Mouse (Mus musculus): Measurements from ENCODE around the gene Gm20425. TPM values are rescaled to one million over a fixed set of nuclear protein-coding genes. Genes with fewer than 3 reads are reported as not detected.

The Gm20425 gene
- total RNA-seq, 1 experiment: 0.04 TPM

DNA sequence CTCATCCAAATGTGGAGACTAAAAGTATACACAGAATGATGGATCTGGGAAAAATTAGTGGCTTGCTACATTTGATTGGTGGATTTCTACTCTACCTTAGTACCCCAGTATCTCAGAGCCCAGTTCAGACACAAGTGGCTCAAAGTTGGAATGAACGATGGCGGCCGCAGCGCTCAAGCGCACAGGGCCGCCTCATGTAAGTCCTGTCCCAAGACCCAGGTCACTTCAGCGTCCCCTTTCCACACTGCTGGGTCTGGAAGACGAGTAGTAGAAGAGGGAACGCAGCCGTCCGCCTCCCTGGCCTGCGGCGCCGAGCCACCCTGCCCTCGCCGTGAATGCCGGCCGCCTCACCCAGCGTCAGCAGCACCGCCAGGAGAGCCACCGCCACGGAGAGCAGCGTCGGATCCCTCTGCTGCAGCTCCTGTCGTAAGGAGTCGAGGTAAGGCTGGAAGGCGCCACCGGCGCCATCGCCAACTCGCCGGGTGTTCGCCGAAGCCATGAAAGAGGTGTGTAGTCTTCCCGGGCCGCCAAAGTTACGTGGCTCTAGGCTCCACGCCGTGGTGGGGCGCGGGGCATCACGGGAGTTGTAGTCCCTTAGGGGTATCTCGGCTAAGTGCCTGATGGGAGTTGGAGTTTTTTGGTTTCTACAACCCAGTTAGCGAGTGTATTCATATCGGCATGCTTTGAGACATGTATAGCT lies 28.4 kb downstream of the Gm20425 start, which contains the start of gene Srprb:
Gene Srprb, minus strand, starts transcription at position 577 of the 700 bp plus-strand sequence.
- no peak within 1 kb of the TSS for H3K27ac ChIP-seq (ENCODE audit: insufficient read depth, low read depth, low read length, poor library complexity, severe bottlenecking)
- in situ Hi-C loops (cut with MboI; ENCODE audit: low sequenced_read_pairs in 2 of 2, unreplicated experiment in 2 of 2): no loop called here
- peak within 1 kb of the TSS; percentile 82 for H3K9ac ChIP-seq (ENCODE audit: insufficient read depth, low read depth, low read length, poor library complexity, severe bottlenecking)
- no peaks in the 10 kb centered on the region for H3K9me3 ChIP-seq (ENCODE audit: control insufficient read depth, insufficient read depth, low read depth, low read length)
- TF ChIP-seq HCFC1 (IDR thresholded peaks at IDR 0.05; ENCODE audit: borderline replicate concordance, insufficient read depth, low read length): peak; percentile 99
- no peak for TF ChIP-seq ZC3H11A (IDR thresholded peaks at IDR 0.05; ENCODE audit: borderline replicate concordance, low read depth, low read length)
- DNase-seq (ENCODE audit: low read depth, low spot score): peak; percentile 81
- H3K4me1 ChIP-seq (ENCODE audit: control insufficient read depth in 2 of 2, insufficient read depth in 2 of 2, low read length in 2 of 2, poor library complexity in 1 of 2): no peaks in the 10 kb centered on the region
- H3K36me3 ChIP-seq (ENCODE audit: control insufficient read depth, insufficient read depth, low read length, poor library complexity, severe bottlenecking): peaks cover 14% of the 10 kb centered on the region
- peak within 1 kb of the TSS; percentile 73 to 92 for H3K4me3 ChIP-seq (ENCODE audit: insufficient read depth in 1 of 2, low read depth in 1 of 2, low read length in 2 of 2, poor library complexity in 1 of 2, severe bottlenecking in 1 of 2)

DNA sequence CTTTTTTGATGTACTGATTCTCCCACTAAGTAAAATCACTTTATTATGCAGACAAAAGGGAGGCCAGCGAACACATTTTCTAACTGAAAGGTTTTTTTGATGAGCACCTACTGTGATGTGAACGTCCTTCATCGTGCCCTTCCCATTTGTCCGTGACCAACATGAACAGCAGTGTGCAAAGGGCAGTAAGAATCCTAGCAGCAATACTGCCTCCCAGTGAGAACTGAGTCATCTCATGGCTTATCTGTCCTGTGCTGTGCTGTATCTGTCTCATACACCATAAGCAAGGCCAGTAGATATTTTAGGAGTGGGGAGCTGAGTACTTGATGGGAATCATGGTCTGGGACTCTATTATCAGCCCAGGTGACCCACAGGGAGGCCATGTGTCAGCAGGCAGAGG lies 41.7 kb downstream of the Gm20425 start:
- H3K4me1 ChIP-seq (ENCODE audit: control insufficient read depth in 2 of 2, insufficient read depth in 2 of 2, low read length in 2 of 2, poor library complexity in 1 of 2): peaks cover 0 to 9% of the 10 kb centered on the region in 2 experiments; a peak in 2 of 4 replicates
- H3K27ac ChIP-seq (ENCODE audit: insufficient read depth, low read depth, low read length, poor library complexity, severe bottlenecking): no peak overlapping the region
- TF ChIP-seq HCFC1 (IDR thresholded peaks at IDR 0.05; ENCODE audit: borderline replicate concordance, insufficient read depth, low read length): no peak
- no peak for TF ChIP-seq MAFK (IDR thresholded peaks at IDR 0.05; ENCODE audit: insufficient read depth, low read depth, low read length)
- no peak for TF ChIP-seq CHD2 (IDR thresholded peaks at IDR 0.05; ENCODE audit: low read depth, low read length)
- TF ChIP-seq ZC3H11A (IDR thresholded peaks at IDR 0.05; ENCODE audit: borderline replicate concordance, low read depth, low read length): no peak
- no peaks in the 10 kb centered on the region for H3K9me3 ChIP-seq (ENCODE audit: control insufficient read depth, insufficient read depth, low read depth, low read length)
- H3K4me3 ChIP-seq (ENCODE audit: insufficient read depth in 1 of 2, low read depth in 1 of 2, low read length in 2 of 2, poor library complexity in 1 of 2, severe bottlenecking in 1 of 2): no peak overlapping the region
- no peak overlapping the region for H3K9ac ChIP-seq (ENCODE audit: insufficient read depth, low read depth, low read length, poor library complexity, severe bottlenecking)
- in situ Hi-C loops (cut with MboI; ENCODE audit: low sequenced_read_pairs in 2 of 2, unreplicated experiment in 2 of 2): no loop called here
- no peak for DNase-seq (ENCODE audit: low read depth, low spot score)
- H3K36me3 ChIP-seq (ENCODE audit: control insufficient read depth, insufficient read depth, low read length, poor library complexity, severe bottlenecking): peaks cover 23% of the 10 kb centered on the region

DNA sequence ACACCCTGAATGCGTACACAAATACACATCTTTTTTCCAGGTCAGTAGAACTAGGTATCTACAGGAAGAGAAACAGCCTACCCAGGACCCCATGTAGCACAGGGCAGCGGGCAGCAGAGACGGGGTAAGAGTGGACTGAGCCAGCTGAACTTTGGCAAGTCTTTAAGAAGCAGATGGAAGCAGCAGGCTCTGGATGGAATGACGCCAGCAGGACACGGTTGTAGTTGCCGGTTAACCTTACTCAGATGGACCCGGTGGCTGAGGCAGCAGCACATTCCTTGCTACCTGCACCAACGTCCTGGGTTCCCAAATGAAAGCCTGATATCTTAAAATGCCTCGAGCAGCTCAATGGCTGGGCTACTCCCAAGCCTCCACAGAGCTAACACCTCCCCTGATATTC lies 43.4 kb downstream of the Gm20425 start:
- Histone ChIP-seq H3K27ac (ENCODE audit: insufficient read depth, low read depth, low read length, poor library complexity, severe bottlenecking) (no peak overlapping the region), H3K9me3 (ENCODE audit: control insufficient read depth, insufficient read depth, low read depth, low read length) (no peaks in the 10 kb centered on the region), H3K4me1 (ENCODE audit: control insufficient read depth in 2 of 2, insufficient read depth in 2 of 2, low read length in 2 of 2, poor library complexity in 1 of 2) (peaks cover 0 to 12% of the 10 kb centered on the region in 2 experiments; a peak in 2 of 4 replicates), H3K36me3 (ENCODE audit: control insufficient read depth, insufficient read depth, low read length, poor library complexity, severe bottlenecking) (peaks cover 19% of the 10 kb centered on the region), H3K4me3 (ENCODE audit: insufficient read depth in 1 of 2, low read depth in 1 of 2, low read length in 2 of 2, poor library complexity in 1 of 2, severe bottlenecking in 1 of 2) (no peak overlapping the region), H3K9ac (ENCODE audit: insufficient read depth, low read depth, low read length, poor library complexity, severe bottlenecking) (no peak overlapping the region)
- in situ Hi-C loops (cut with MboI; ENCODE audit: low sequenced_read_pairs in 2 of 2, unreplicated experiment in 2 of 2): no loop called here
- DNase-seq (ENCODE audit: low read depth, low spot score): no peak
- TF ChIP-seq CHD2 (IDR thresholded peaks at IDR 0.05; ENCODE audit: low read depth, low read length): no peak
- TF ChIP-seq ZNF384 (IDR thresholded peaks at IDR 0.05; ENCODE audit: low read depth, low read length): no peak
- TF ChIP-seq ZC3H11A (IDR thresholded peaks at IDR 0.05; ENCODE audit: borderline replicate concordance, low read depth, low read length): no peak
- TF ChIP-seq MAFK (IDR thresholded peaks at IDR 0.05; ENCODE audit: insufficient read depth, low read depth, low read length): no peak

DNA sequence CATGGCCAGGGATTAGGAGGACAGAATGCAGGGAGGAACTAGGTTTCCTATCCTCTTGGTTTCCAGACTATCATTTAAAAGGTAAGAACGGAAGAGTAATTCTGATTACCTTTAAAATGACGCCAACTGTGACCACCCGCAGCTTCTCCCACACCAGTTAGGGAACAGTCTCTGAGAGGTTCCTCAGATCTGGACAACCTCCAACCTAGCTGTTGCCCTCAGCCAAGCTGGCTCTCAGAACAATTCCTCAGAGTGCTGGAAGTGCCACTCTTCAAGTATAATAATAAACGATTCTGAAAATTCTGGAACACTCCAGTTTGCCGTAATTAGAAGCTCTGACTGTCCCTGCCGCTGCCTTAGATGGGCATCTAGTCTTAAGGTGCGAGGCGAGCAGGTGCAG lies 44.2 kb downstream of the Gm20425 start:
- H3K9me3 ChIP-seq (ENCODE audit: control insufficient read depth, insufficient read depth, low read depth, low read length): no peaks in the 10 kb centered on the region

More for the DNA sequence above, 44.2 kb downstream of the Gm20425 start:
- TF ChIP-seq CHD2 (IDR thresholded peaks at IDR 0.05; ENCODE audit: low read depth, low read length): no peak
- no peak for TF ChIP-seq MAFK (IDR thresholded peaks at IDR 0.05; ENCODE audit: insufficient read depth, low read depth, low read length)
- no peak for TF ChIP-seq HCFC1 (IDR thresholded peaks at IDR 0.05; ENCODE audit: borderline replicate concordance, insufficient read depth, low read length)
- no peak for TF ChIP-seq ZC3H11A (IDR thresholded peaks at IDR 0.05; ENCODE audit: borderline replicate concordance, low read depth, low read length)
- no peak for TF ChIP-seq ZNF384 (IDR thresholded peaks at IDR 0.05; ENCODE audit: low read depth, low read length)
- Histone ChIP-seq H3K36me3 (ENCODE audit: control insufficient read depth, insufficient read depth, low read length, poor library complexity, severe bottlenecking) (peaks cover 19% of the 10 kb centered on the region), H3K4me1 (ENCODE audit: control insufficient read depth in 2 of 2, insufficient read depth in 2 of 2, low read length in 2 of 2, poor library complexity in 1 of 2) (peaks cover 0 to 12% of the 10 kb centered on the region in 2 experiments; a peak in 2 of 4 replicates), H3K4me3 (ENCODE audit: insufficient read depth in 1 of 2, low read depth in 1 of 2, low read length in 2 of 2, poor library complexity in 1 of 2, severe bottlenecking in 1 of 2) (no peak overlapping the region), H3K27ac (ENCODE audit: insufficient read depth, low read depth, low read length, poor library complexity, severe bottlenecking) (no peak overlapping the region), H3K9ac (ENCODE audit: insufficient read depth, low read depth, low read length, poor library complexity, severe bottlenecking) (no peak overlapping the region)
- in situ Hi-C loops (cut with MboI; ENCODE audit: low sequenced_read_pairs in 2 of 2, unreplicated experiment in 2 of 2): no loop called here
- DNase-seq (ENCODE audit: low read depth, low spot score): no peak

Data from ES-E14 (cell line).